In genomic region chr13:101883177-101883576, GRCm38 (mm10) we compare ENCODE assay signal across 18 mouse cellular contexts.
DNase-seq lines count a peak whose midpoint lies in the region; ATAC-seq and TF ChIP-seq lines count a peak whose summit lies in the region.
"Had no signal": no experiment of that assay in that cellular context is flagged by ENCODE, and none has a peak within 500 bp of the region (broad histone marks: within the 10 kb centered on the region; RNA-seq: fewer than 3 reads in every experiment).

No protein-coding gene starts in this region.

- TF ChIP-seq EP300 in CH12.LX (IDR thresholded peaks at IDR 0.05; ENCODE audit: low read length): peak; percentile 75

- no peak for ATAC-seq in neural tube, embryonic 15.5 days (ENCODE audit: low FRiP score)
- ATAC-seq: activated CD4-positive, CD25-positive, alpha-beta regulatory T cell, adult 4 months; CD4-positive, CD25-positive, alpha-beta regulatory T cell, adult 4 months; Patski had no signal

- no peak overlapping the region for H3K4me2 ChIP-seq in CH12.LX (ENCODE audit: insufficient read depth, low read depth, poor library complexity, severe bottlenecking)
- no peak overlapping the region for H3K4me2 ChIP-seq in neural tube, embryonic 15.5 days

- dilution Hi-C loops in CH12.LX (cut with MboI; ENCODE audit: extremely low pct_ligation_motif_present, extremely low pct_unique_long_range_greater_than_20kb, low sequenced_read_pairs): no loop called here

- no peaks in the 10 kb centered on the region for H3K79me2 ChIP-seq in CH12.LX (replicated peaks; ENCODE audit: control insufficient read depth, extremely low read depth, insufficient read depth, poor library complexity, severe bottlenecking)

- TF ChIP-seq POLR2A in CH12.LX (IDR thresholded peaks at IDR 0.05; ENCODE audit: low read depth, low read length): no peak

- TF ChIP-seq RAD21 in CH12.LX (IDR thresholded peaks at IDR 0.05; ENCODE audit: low read depth, low read length): no peak; the same call in 1 of the 2 replicates

- H3K27me3 ChIP-seq in CH12.LX (replicated peaks): no peaks in the 10 kb centered on the region
- H3K27me3 ChIP-seq in neural tube, embryonic 15.5 days (replicated peaks): no peaks in the 10 kb centered on the region
- H3K27me3 ChIP-seq: Patski had no signal

- H3K27ac ChIP-seq in CH12.LX (ENCODE audit: insufficient read depth, low read depth): no peak overlapping the region
- H3K27ac ChIP-seq in neural tube, embryonic 15.5 days (replicated peaks): no peak overlapping the region

- no peak overlapping the region for H3K4me3 ChIP-seq in CH12.LX (replicated peaks in 1 of 3; ENCODE audit: low read depth in 2 of 3, low read length in 2 of 3, poor library complexity in 1 of 3)
- no peak overlapping the region for H3K4me3 ChIP-seq in neural tube, embryonic 15.5 days (replicated peaks)

- H3K36me3 ChIP-seq in CH12.LX (replicated peaks in 1 of 2; ENCODE audit: control insufficient read depth in 1 of 2, insufficient read depth in 1 of 2, low read length in 1 of 2): no peaks in the 10 kb centered on the region
- H3K36me3 ChIP-seq in neural tube, embryonic 15.5 days: no peaks in the 10 kb centered on the region
- H3K36me3 ChIP-seq: G1E had no signal

- in situ Hi-C loops in CH12.LX (cut with MboI; ENCODE audit: low pct_ligation_motif_present, low pct_unique_long_range_greater_than_20kb, low sequenced_read_pairs): no loop called here

- peaks cover 11 to 29% of the 10 kb centered on the region in 2 experiments for H3K4me1 ChIP-seq in CH12.LX (ENCODE audit: control insufficient read depth in 1 of 2, insufficient read depth in 2 of 2)
- no peaks in the 10 kb centered on the region for H3K4me1 ChIP-seq in neural tube, embryonic 15.5 days

- H3K9me3 ChIP-seq in CH12.LX (replicated peaks; ENCODE audit: low read length): no peaks in the 10 kb centered on the region
- no peaks in the 10 kb centered on the region for H3K9me3 ChIP-seq in neural tube, embryonic 15.5 days (replicated peaks)
- H3K9me3 ChIP-seq: G1E had no signal

- H3K9ac ChIP-seq in CH12.LX (ENCODE audit: insufficient read depth, low read depth): no peak overlapping the region
- H3K9ac ChIP-seq in neural tube, embryonic 15.5 days (replicated peaks): no peak overlapping the region

- peak; percentile 15 for DNase-seq in CH12.LX (ENCODE audit: extremely low read depth)
- DNase-seq: adrenal gland, adult 2 months; adrenal gland, adult 8-10 months; adrenal gland, postnatal 10 days; adrenal gland, postnatal 14 days; adrenal gland, postnatal 25 days; adrenal gland, postnatal 36 days; B cell, adult 2 months; cerebellum, adult 11 months; cerebellum, adult 11-12 months; cerebellum, adult 18-20 months; cerebellum, adult 2 months; cerebellum, adult 8-10 months had no signal

- no peak for TF ChIP-seq CTCF in CH12.LX (conservative IDR thresholded peaks at IDR 0.05 in 1 of 2, IDR thresholded peaks at IDR 0.05 in 1 of 2; ENCODE audit: low read depth in 2 of 2, low read length in 2 of 2)

TF ChIP-seq in CH12.LX, 34 proteins besides CTCF, POLR2A, EP300 and RAD21:
- TF ChIP-seq IRF4 (IDR thresholded peaks at IDR 0.05; ENCODE audit: low read depth, low read length) (peak; percentile 67), KAT2A (IDR thresholded peaks at IDR 0.05; ENCODE audit: insufficient replicate concordance, low read length) (no peak)
